Mouse (Mus musculus) cortical plate, adult 2 months (tissue): ENCODE results near the gene A230072I06Rik. TPM values are rescaled to one million over a fixed set of nuclear protein-coding genes. Genes with fewer than 3 reads are reported as not detected.

Source experiments
- H3K27ac ChIP-seq: fragments of 200-500 bp; 2 replicates; pipeline ENCODE4 v1.5.1; 2012; ENCODE audit warnings: low read length, control low read depth, inconsistent platforms; ENCODE audit not compliant: insufficient read depth
- H3K4me1 ChIP-seq: fragments of 200-500 bp; 2 replicates; pipeline ENCODE4 v1.6.1; 2011; ENCODE audit warnings: low read length; ENCODE audit not compliant: control insufficient read depth, insufficient read depth
- H3K4me3 ChIP-seq: fragments of 200-500 bp; 2 replicates; pipeline ENCODE4 v1.5.1; 2011; ENCODE audit warnings: mild to moderate bottlenecking, low read length, control low read depth; ENCODE audit not compliant: insufficient read depth
- CTCF ChIP-seq: fragments of 200-500 bp; IDR thresholded peaks from 2 replicates; pipeline ENCODE4 v1.5.1; 2011; ENCODE audit warnings: mild to moderate bottlenecking, control low read depth, low read length; ENCODE audit not compliant: insufficient read depth; ENCODE audit errors: extremely low read depth
- POLR2A ChIP-seq: fragments of 200-500 bp; IDR thresholded peaks from 2 replicates; pipeline ENCODE4 v1.6.1; 2011; ENCODE audit warnings: mild to moderate bottlenecking, low read length, control low read depth; ENCODE audit not compliant: insufficient read depth; ENCODE audit errors: extremely low read depth
- polyA plus RNA-seq: library from polyadenylated mRNA; depleted of rRNA; stranded (reverse); fragments of >200 nt; gene quantifications from 2 replicates; pipeline ENCODE4 v1.2.3, GENCODE M21; 2012

Gene A230072I06Rik
- polyA plus RNA-seq, 1 experiment = not detected

DNA sequence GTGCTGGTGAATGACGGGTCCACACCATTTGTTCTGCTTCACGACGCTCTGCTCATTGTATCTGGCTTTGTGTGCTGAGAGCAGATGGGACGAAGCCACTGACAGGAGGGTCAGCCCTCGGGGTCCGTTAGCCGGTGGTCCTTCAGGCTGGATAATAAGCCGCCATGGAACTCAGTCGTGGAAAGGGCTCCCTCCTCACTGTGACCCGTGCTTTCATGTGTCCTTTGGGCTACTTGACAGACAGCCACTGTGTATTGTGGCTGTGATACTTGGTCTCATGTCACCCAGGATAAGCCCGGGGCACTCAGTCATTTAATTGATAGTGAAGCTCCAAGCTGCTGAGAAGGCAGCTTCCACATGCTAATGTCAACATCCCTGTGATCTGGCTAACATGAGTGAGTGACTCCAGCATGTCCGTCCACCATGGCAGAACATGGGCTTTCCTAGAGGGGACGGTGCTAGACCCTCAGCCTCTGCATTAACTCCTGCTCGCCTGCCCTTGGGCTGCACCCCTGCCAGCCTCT lies 10.3 kb upstream of the A230072I06Rik start:
- Histone ChIP-seq H3K4me1 (no peaks in the 10 kb centered on the region), H3K27ac (no peak overlapping the region), H3K4me3 (no peak overlapping the region)
- TF ChIP-seq CTCF = no peak
- TF ChIP-seq POLR2A = no peak

DNA sequence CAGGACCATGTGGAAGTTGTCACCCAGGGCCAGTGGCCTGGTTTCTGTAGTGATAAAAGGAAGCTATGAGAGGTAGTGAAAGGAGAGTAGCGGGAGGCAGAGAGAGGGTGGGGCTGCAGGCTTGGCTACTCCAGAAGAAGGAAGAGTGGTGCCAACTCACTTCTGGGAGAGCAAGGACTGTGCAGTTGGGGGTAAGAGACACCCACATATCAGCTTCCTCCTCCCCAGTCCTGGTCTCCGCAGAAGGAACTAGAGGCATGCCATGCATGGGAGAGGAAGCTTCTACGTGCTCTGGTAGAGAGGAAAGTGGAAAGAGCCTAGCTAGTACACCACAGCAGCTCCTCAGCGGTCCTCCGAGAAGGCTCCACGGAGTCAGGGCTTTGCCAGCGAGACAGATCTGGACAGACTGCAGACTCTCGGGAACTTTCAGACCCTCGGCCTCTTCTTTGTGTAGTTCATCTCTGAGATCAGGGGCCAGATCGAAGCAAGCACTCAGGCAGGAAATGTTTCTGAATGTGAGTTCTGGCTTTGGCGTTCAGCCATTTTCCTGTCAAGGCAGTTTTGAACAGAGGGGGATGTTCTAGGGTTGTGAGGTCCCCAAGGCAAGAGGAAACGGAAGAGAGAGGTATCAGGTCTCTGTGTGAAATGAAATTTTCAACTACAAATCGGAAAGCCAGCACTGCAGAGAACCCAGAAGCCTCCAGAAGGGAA lies 1.0 kb downstream of the A230072I06Rik start:
- Histone ChIP-seq H3K4me1 (peaks cover 5% of the 10 kb centered on the region), H3K27ac (no peak overlapping the region), H3K4me3 (no peak overlapping the region)
- TF ChIP-seq POLR2A = no peak
- TF ChIP-seq CTCF = no peak

DNA sequence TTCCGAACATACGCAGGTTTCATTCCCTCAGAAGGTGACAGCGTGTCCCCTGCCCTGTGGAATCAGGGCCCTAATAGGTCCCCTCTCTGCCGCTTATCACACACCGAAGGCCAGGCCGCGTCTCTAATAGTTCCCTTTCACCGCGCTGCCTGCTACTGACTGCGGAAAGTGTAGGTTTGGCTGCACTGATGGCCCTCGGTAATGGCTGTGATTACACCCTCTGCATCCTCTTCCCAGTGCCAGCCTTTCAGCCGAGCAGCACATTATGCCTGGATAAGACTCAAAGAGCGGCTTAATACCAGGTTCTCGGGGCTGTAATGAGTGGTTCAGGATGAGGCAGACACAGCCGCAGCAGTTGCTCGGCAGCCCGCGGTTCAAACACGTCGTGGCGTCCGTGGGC lies 3.5 kb downstream of the A230072I06Rik start:
- Histone ChIP-seq H3K27ac (no peak overlapping the region), H3K4me1 (peaks cover 5% of the 10 kb centered on the region), H3K4me3 (no peak overlapping the region)
- TF ChIP-seq POLR2A = no peak
- TF ChIP-seq CTCF = no peak

DNA sequence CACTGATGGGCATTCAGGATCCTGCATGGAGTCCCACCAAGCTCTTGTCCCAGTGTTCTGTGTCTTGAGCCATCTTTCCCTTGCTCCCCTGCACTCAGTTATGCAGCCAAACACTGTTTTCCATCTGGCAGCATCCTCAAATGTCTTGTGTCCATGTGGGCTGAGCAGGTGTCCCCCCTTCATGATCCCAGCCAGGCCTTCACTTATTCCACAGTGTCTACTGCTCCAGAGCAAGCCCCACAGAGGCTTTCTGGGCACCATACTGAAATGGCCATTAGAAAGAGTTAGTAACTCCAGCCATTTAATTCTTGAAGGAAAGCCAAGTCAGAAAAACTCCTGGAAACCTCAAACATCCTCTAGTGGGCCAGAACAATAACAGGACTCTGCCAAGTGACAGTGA lies 11.9 kb downstream of the A230072I06Rik start:
- Histone ChIP-seq H3K4me1 (no peaks in the 10 kb centered on the region), H3K27ac (no peak overlapping the region), H3K4me3 (no peak overlapping the region)
- TF ChIP-seq CTCF (no peak), POLR2A (no peak)

DNA sequence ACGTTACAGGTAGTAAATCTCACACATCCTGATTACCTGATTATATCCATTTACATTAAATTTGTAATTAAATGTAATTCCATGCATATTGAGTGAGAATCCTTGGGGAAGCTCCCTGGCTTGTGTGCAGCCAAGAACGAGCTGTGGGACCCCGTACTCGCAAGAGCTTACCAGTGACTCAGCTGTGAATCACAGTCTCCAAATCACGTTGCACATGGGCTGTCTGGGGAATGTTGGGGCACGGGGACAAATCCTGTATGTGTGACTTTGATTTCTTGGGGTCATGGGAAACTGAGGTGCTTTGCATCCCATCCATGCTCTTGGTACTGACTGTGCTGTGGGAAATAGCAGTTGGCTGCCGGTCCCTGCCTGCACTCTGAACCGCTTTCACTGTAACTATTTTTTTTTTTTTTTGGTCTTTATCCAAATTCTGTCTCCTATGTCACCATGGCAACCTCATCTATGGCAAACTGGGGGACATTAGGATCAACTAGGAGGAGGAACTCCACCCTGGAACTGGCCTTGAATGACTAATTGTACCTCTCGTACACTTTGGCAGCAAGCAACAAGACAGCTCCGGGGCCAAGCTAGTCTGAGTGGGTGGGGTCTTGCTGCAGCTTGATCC lies 19.8 kb downstream of the A230072I06Rik start:
- no peak overlapping the region for H3K27ac ChIP-seq

DNA sequence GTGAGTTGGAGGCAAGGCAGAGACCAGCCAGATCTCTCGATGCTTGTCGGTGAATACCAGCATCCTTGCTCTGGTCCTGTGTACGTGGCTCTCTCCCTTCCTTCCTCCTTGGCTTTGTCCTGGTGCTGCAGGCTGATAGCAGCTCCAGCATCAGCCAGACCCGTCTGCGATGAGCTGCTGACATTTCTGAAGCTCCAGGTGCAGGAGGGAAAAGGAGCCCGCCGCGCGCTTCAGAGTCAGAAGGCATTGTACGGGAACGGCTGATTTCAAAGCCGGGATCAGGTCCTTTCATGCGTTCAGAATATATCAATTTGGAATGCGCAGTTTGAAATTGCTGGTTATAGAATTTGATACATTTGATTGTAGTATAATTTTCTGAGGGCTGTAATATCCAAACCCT lies 23.4 kb downstream of the A230072I06Rik start:
- TF ChIP-seq POLR2A (no peak), CTCF (no peak)
- Histone ChIP-seq H3K4me3 (no peak overlapping the region), H3K27ac (no peak overlapping the region), H3K4me1 (peaks cover 1% of the 10 kb centered on the region; the same call in 1 of the 2 replicates)

More for the DNA sequence above, 19.8 kb downstream of the A230072I06Rik start:
- TF ChIP-seq CTCF (no peak), POLR2A (no peak)
- H3K4me1 ChIP-seq = peaks cover 1% of the 10 kb centered on the region; the same call in 1 of the 2 replicates
- H3K4me3 ChIP-seq = no peak overlapping the region

DNA sequence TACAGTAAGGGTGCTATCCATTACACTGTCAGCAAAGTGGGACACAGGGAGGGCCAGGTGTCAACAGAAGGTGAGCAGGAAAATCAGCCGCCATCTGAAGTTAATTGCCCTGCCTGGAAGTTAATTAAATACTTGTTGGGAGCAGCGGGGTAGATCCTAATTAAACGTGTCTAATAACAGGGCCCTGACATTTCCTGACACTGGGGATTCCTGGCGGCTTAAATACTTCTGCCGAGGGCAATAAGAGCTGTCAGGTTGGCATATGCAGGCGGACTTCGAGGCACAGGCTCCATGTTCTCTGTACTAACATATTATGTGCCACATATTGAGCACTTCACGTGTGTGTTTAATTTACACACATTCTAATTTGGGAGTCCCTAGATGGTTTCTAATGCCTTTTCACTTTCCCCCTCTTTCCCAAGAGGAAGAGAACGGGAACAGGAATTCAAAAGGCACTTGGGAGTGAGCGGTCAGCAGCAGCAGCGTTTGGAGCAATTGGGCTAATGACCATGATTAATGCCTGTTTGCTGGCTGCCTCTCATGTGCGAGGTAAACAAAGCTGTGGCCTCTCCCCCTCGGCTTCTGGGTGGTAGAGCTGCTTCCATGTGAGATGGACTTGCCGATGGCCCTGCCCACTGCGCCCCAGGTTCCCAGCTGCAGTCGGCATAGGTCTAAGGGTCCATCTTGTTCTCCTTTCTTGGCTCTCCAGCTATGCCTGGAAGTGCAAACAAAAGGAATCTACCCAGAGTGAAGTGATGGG lies 34.5 kb downstream of the A230072I06Rik start:
- Histone ChIP-seq H3K4me3 (no peak overlapping the region), H3K4me1 (no peaks in the 10 kb centered on the region), H3K27ac (no peak overlapping the region)
- no peak for TF ChIP-seq POLR2A
- TF ChIP-seq CTCF = no peak

DNA sequence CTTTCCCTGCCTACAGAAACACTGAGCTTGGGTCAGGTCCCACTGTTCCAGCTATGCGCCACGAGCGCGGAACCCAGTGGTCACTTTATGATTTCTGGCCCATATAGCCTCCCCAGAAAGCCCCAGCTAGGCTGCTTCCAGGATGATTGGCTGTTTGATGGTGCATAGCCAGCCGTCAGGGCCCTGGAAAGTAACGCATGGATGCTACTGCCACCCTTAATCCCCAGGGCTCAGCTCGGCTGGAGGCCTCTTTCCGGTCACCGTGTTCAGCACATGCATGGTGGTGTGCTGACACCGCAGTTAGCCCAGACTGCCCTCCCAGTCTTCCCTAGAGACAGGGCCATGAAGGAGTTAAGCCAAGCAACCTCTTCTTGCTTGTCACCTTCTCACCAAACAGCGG lies 35.6 kb downstream of the A230072I06Rik start:
- Histone ChIP-seq H3K27ac (no peak overlapping the region), H3K4me1 (no peaks in the 10 kb centered on the region), H3K4me3 (no peak overlapping the region)
- TF ChIP-seq POLR2A = no peak

DNA sequence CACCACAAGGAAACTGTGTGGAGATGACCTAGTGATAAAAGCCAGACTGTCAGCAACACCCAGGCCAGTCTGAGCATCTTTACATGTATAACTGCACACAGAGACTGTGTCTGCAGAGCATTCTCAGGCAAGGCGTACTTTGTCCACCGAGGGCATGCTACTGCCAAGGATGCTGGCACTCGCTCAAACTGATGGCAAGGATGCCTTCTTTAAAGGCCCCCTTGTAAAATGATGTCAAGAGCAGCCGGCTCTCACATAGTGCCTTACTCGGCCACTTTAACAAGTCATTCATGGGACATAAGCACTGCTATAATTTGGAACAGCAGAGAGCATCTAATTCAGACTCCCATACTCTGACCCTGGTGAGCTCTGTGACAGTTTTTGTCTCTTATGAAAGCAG lies 36.6 kb downstream of the A230072I06Rik start:
- no peaks in the 10 kb centered on the region for H3K4me1 ChIP-seq
- TF ChIP-seq POLR2A (no peak), CTCF (no peak)
- no peak overlapping the region for H3K4me3 ChIP-seq
- no peak overlapping the region for H3K27ac ChIP-seq
